Mouse (Mus musculus) neural tube, embryonic 15.5 days (tissue): ENCODE measurements at regions not wholly inside any gene's neighbourhood (a gene's known extent, or its start where the extent isn't known, plus 50 kb on each side); places are given as distances from the start of the nearest gene placed in this dataset.

Source experiments
- ATAC-seq: fragments of 200-750 bp; cut with Nextera tagmentation; 2 replicates; pipeline ENCODE4 v1.8.0; 2017; ENCODE audit warnings: mild to moderate bottlenecking, moderate TSS enrichment, moderate library complexity; ENCODE audit not compliant: low FRiP score
- H3K27ac ChIP-seq: fragments of 300-500 bp; sonication (generic); replicated peaks from 2 replicates; pipeline ENCODE4 v1.5.1; 2015; ENCODE audit warnings: mild to moderate bottlenecking, inconsistent platforms
- H3K27me3 ChIP-seq: fragments of 300-500 bp; sonication (generic); replicated peaks from 2 replicates; pipeline ENCODE4 v1.6.1; 2015; ENCODE audit warnings: inconsistent platforms
- H3K36me3 ChIP-seq: fragments of 300-500 bp; sonication (generic); 2 replicates; pipeline ENCODE4 v1.6.1; 2015; ENCODE audit warnings: inconsistent platforms
- H3K4me1 ChIP-seq: fragments of 300-500 bp; sonication (generic); 2 replicates; pipeline ENCODE4 v1.6.1; 2015; ENCODE audit warnings: inconsistent platforms
- H3K4me2 ChIP-seq: fragments of 300-500 bp; sonication (generic); 2 replicates; pipeline ENCODE4 v1.6.1; 2015; ENCODE audit warnings: inconsistent platforms, mild to moderate bottlenecking, moderate library complexity
- H3K4me3 ChIP-seq: fragments of 300-500 bp; sonication (generic); replicated peaks from 2 replicates; pipeline ENCODE4 v1.5.1; 2015; ENCODE audit warnings: mild to moderate bottlenecking, inconsistent platforms
- H3K9ac ChIP-seq: fragments of 300-500 bp; sonication (generic); replicated peaks from 2 replicates; pipeline ENCODE4 v1.6.1; 2015; ENCODE audit warnings: mild to moderate bottlenecking, inconsistent platforms
- H3K9me3 ChIP-seq: fragments of 300-500 bp; sonication (generic); replicated peaks from 2 replicates; pipeline ENCODE4 v1.6.1; 2016; ENCODE audit warnings: inconsistent platforms
- WGBS: fragments of 180-500 bp; shearing (Covaris S2); methylation state at CpG from one replicate; pipeline ENCODE4 v1.1.7; 2015; ENCODE audit warnings: mixed read lengths; 5-methylcytosine and 5-hydroxymethylcytosine counted together

GRCm38 (mm10) chr16:90628605-90629120, 98.5 kb downstream of the Mis18a start:
- peak overlapping the region; percentile 28 for H3K4me2 ChIP-seq
- H3K4me3 ChIP-seq: no peak overlapping the region
- H3K36me3 ChIP-seq: no peaks in the 10 kb centered on the region
- ATAC-seq: no peak
- no peak overlapping the region for H3K9ac ChIP-seq
- WGBS: 26% methylated on average over 13 of the region's 13 CpGs
- H3K4me1 ChIP-seq: peaks cover 42% of the 10 kb centered on the region
- no peaks in the 10 kb centered on the region for H3K9me3 ChIP-seq
- H3K27ac ChIP-seq: peak overlapping the region; percentile 51
- H3K27me3 ChIP-seq: no peaks in the 10 kb centered on the region

- Histone ChIP-seq H3K27ac (no peak overlapping the region), H3K4me1 (peaks cover 62% of the 10 kb centered on the region), H3K4me3 (no peak overlapping the region), H3K9ac (no peak overlapping the region), H3K4me2 (no peak overlapping the region), H3K9me3 (no peaks in the 10 kb centered on the region), H3K27me3 (no peaks in the 10 kb centered on the region), H3K36me3 (no peaks in the 10 kb centered on the region)
- no peak for ATAC-seq
- 80% methylated on average over 9 of the region's 9 CpGs for WGBS
Observed at GRCm38 (mm10) chr16:90626035-90626670, 101.1 kb downstream of the Mis18a start.

GRCm38 (mm10) chr16:90625301-90626034, 101.7 kb downstream of the Mis18a start:
- WGBS: 76% methylated on average over 16 of the region's 16 CpGs
- no peak overlapping the region for H3K9ac ChIP-seq
- H3K9me3 ChIP-seq: no peaks in the 10 kb centered on the region
- H3K27me3 ChIP-seq: no peaks in the 10 kb centered on the region
- no peaks in the 10 kb centered on the region for H3K36me3 ChIP-seq
- H3K4me3 ChIP-seq: no peak overlapping the region
- ATAC-seq: no peak
- H3K4me2 ChIP-seq: no peak overlapping the region
- peaks cover 62% of the 10 kb centered on the region for H3K4me1 ChIP-seq
- H3K27ac ChIP-seq: no peak overlapping the region

- H3K36me3 ChIP-seq: no peaks in the 10 kb centered on the region
- ATAC-seq: peak; percentile 68
- no peaks in the 10 kb centered on the region for H3K27me3 ChIP-seq
- H3K4me3 ChIP-seq: peak overlapping the region; percentile 19
- no peak overlapping the region for H3K9ac ChIP-seq
- no peaks in the 10 kb centered on the region for H3K9me3 ChIP-seq
- H3K27ac ChIP-seq: peak overlapping the region; percentile 63
- peak overlapping the region; percentile 43 for H3K4me2 ChIP-seq
- peaks cover 50% of the 10 kb centered on the region for H3K4me1 ChIP-seq
- 26% methylated on average over 17 of the region's 17 CpGs for WGBS
Observed at GRCm38 (mm10) chr16:90624039-90624625, 103.1 kb downstream of the Mis18a start.

- Histone ChIP-seq H3K27ac (peak overlapping the region; percentile 30), H3K4me1 (peaks cover 40% of the 10 kb centered on the region), H3K4me3 (no peak overlapping the region), H3K36me3 (no peaks in the 10 kb centered on the region), H3K9ac (no peak overlapping the region), H3K27me3 (no peaks in the 10 kb centered on the region), H3K9me3 (no peaks in the 10 kb centered on the region), H3K4me2 (no peak overlapping the region)
- ATAC-seq: no peak
- WGBS: 61% methylated on average over 8 of the region's 8 CpGs
Observed at GRCm38 (mm10) chr16:90622677-90623225, 104.5 kb downstream of the Mis18a start.

GRCm38 (mm10) chr16:90621761-90622411, 105.3 kb downstream of the Mis18a start:
- H3K4me1 ChIP-seq: peaks cover 40% of the 10 kb centered on the region
- H3K4me2 ChIP-seq: no peak overlapping the region
- 23% methylated on average over 13 of the region's 13 CpGs for WGBS
- no peaks in the 10 kb centered on the region for H3K9me3 ChIP-seq
- no peak overlapping the region for H3K9ac ChIP-seq
- no peaks in the 10 kb centered on the region for H3K36me3 ChIP-seq
- H3K27ac ChIP-seq: peak overlapping the region; percentile 30; the same call in 1 of the 2 replicates
- H3K27me3 ChIP-seq: no peaks in the 10 kb centered on the region
- ATAC-seq: no peak
- no peak overlapping the region for H3K4me3 ChIP-seq

GRCm38 (mm10) chr16:90619565-90620311, 107.5 kb downstream of the Mis18a start:
- no peaks in the 10 kb centered on the region for H3K27me3 ChIP-seq

GRCm38 (mm10) chr16:90615791-90616190, 111.4 kb downstream of the Mis18a start:
- 74% methylated on average over 10 of the region's 10 CpGs for WGBS
- no peaks in the 10 kb centered on the region for H3K36me3 ChIP-seq
- no peak for ATAC-seq

More at GRCm38 (mm10) chr16:90619565-90620311, 107.5 kb downstream of the Mis18a start:
- Histone ChIP-seq H3K27ac (no peak overlapping the region), H3K9ac (no peak overlapping the region), H3K36me3 (no peaks in the 10 kb centered on the region), H3K9me3 (no peaks in the 10 kb centered on the region), H3K4me3 (no peak overlapping the region), H3K4me1 (peaks cover 30% of the 10 kb centered on the region), H3K4me2 (no peak overlapping the region)
- 77% methylated on average over 13 of the region's 13 CpGs for WGBS
- ATAC-seq: no peak

GRCm38 (mm10) chr16:90614137-90614536, 113.1 kb downstream of the Mis18a start:
- Histone ChIP-seq H3K4me2 (no peak overlapping the region), H3K36me3 (no peaks in the 10 kb centered on the region), H3K4me1 (no peaks in the 10 kb centered on the region), H3K27ac (no peak overlapping the region), H3K4me3 (no peak overlapping the region), H3K9me3 (no peaks in the 10 kb centered on the region), H3K9ac (no peak overlapping the region), H3K27me3 (no peaks in the 10 kb centered on the region)
- no peak for ATAC-seq
- WGBS: 63% methylated on average over 1 of the region's 1 CpGs

More at GRCm38 (mm10) chr16:90615791-90616190, 111.4 kb downstream of the Mis18a start:
- Histone ChIP-seq H3K9ac (no peak overlapping the region), H3K4me2 (no peak overlapping the region), H3K4me1 (no peaks in the 10 kb centered on the region), H3K9me3 (no peaks in the 10 kb centered on the region), H3K27me3 (no peaks in the 10 kb centered on the region), H3K4me3 (no peak overlapping the region), H3K27ac (no peak overlapping the region)

- 93% methylated on average over 22 of the region's 22 CpGs for WGBS
- H3K9ac ChIP-seq: no peak overlapping the region
- no peaks in the 10 kb centered on the region for H3K4me1 ChIP-seq
- no peak overlapping the region for H3K27ac ChIP-seq
- no peak for ATAC-seq
- no peaks in the 10 kb centered on the region for H3K27me3 ChIP-seq
- H3K4me2 ChIP-seq: no peak overlapping the region
- H3K36me3 ChIP-seq: no peaks in the 10 kb centered on the region
- no peaks in the 10 kb centered on the region for H3K9me3 ChIP-seq
- H3K4me3 ChIP-seq: no peak overlapping the region
Observed at GRCm38 (mm10) chr16:90610097-90610808, 117.0 kb downstream of the Mis18a start.
